Mouse (Mus musculus) intestine, embryonic 14.5 days (tissue): Measurements from ENCODE around the gene Pitpnb. TPM values are rescaled to one million over a fixed set of nuclear protein-coding genes. Genes with fewer than 3 reads are reported as not detected.

ENCODE experiments used
- polyA plus RNA-seq: library from polyadenylated mRNA; unstranded; fragments of >200 nt; fragmentation: Nextera tagmentation; extraction: Ambion mirVana; gene quantifications from 2 replicates; pipeline ENCODE4 v1.2.1, GENCODE M21; 2014

Pitpnb gene
- polyA plus RNA-seq, 1 experiment from 2014 or later: 114 TPM

Other genes with a start within 250 kb of the Pitpnb start
- gene Mn1, start 86.6 kb downstream of the Pitpnb start, polyA plus RNA-seq: 10.9 and 11.7 TPM in 2 replicates